Mouse (Mus musculus) midbrain, embryonic 15.5 days (tissue): ENCODE measurements around the gene Mlip. TPM values are rescaled to one million over a fixed set of nuclear protein-coding genes. Genes with fewer than 3 reads are reported as not detected.
"Not testable (repeated sequence)": the region's sequence is repeated elsewhere in the genome, so short reads cannot be mapped to it uniquely, and the experiment has no call there.

ENCODE experiments used
- ATAC-seq: fragments of 200-750 bp; cut with Nextera tagmentation; replicated peaks from 2 replicates; pipeline ENCODE4 v1.8.0; 2017; ENCODE audit warnings: moderate TSS enrichment
- H3K27ac ChIP-seq: fragments of 300-500 bp; sonication (generic); 2 replicates; pipeline ENCODE4 v1.5.1; 2015; ENCODE audit warnings: mild to moderate bottlenecking, inconsistent platforms
- H3K27me3 ChIP-seq: fragments of 300-500 bp; sonication (generic); replicated peaks from 2 replicates; pipeline ENCODE4 v1.6.1; 2015; ENCODE audit warnings: inconsistent platforms
- H3K36me3 ChIP-seq: fragments of 300-500 bp; sonication (generic); replicated peaks from 2 replicates; pipeline ENCODE4 v1.6.1; 2015; ENCODE audit warnings: inconsistent platforms
- H3K4me1 ChIP-seq: fragments of 300-500 bp; sonication (generic); 2 replicates; pipeline ENCODE4 v1.6.1; 2015; ENCODE audit warnings: inconsistent platforms
- H3K4me2 ChIP-seq: fragments of 300-500 bp; sonication (generic); 2 replicates; pipeline ENCODE4 v1.6.1; 2015; ENCODE audit warnings: inconsistent platforms, mild to moderate bottlenecking, moderate library complexity
- H3K4me3 ChIP-seq: fragments of 300-500 bp; sonication (generic); 2 replicates; pipeline ENCODE4 v1.5.1; 2015; ENCODE audit warnings: mild to moderate bottlenecking, inconsistent platforms
- H3K9ac ChIP-seq: fragments of 300-500 bp; sonication (generic); 2 replicates; pipeline ENCODE4 v1.6.1; 2015; ENCODE audit warnings: mild to moderate bottlenecking, inconsistent platforms
- H3K9me3 ChIP-seq: fragments of 300-500 bp; sonication (generic); 2 replicates; pipeline ENCODE4 v1.6.1; 2016; ENCODE audit warnings: inconsistent platforms
- WGBS: fragments of 180-500 bp; shearing (Covaris S2); methylation state at CpG from one replicate; pipeline ENCODE4 v1.1.7; 2015; ENCODE audit warnings: mixed read lengths; 5-methylcytosine and 5-hydroxymethylcytosine counted together
- polyA plus RNA-seq: library from polyadenylated mRNA; unstranded; fragments of >200 nt; fragmentation: Nextera tagmentation; extraction: Ambion mirVana; gene quantifications from 2 replicates; pipeline ENCODE4 v1.2.1, GENCODE M21; 2015

Gene Mlip
- polyA plus RNA-seq, 1 experiment from 2014 or later: 0.56 TPM

- Histone ChIP-seq H3K4me3 (no peak overlapping the region), H3K9ac (no peak overlapping the region), H3K9me3 (no peaks in the 10 kb centered on the region), H3K4me1 (0 out of 2 replicates have a peak, but pooled peaks cover 4% of the 10 kb centered on the region), H3K27ac (no peak overlapping the region), H3K27me3 (no peaks in the 10 kb centered on the region), H3K4me2 (no peak overlapping the region), H3K36me3 (no peaks in the 10 kb centered on the region)
- no peak for ATAC-seq
- 47% methylated on average over 5 of the region's 5 CpGs for WGBS
Observed at GRCm38 (mm10) chr9:77379625-77380024, 26.9 kb upstream of the Mlip start.

- ATAC-seq: no peak
- H3K4me3 ChIP-seq: no peak overlapping the region
- WGBS: 46% methylated on average over 10 of the region's 10 CpGs
Observed at GRCm38 (mm10) chr9:77377696-77378095, 24.9 kb upstream of the Mlip start.

GRCm38 (mm10) chr9:77377082-77377481 is 24.3 kb upstream of the Mlip start:
- 71% methylated on average over 10 of the region's 10 CpGs for WGBS
- no peak for ATAC-seq
- H3K27ac ChIP-seq: no peak overlapping the region

More at GRCm38 (mm10) chr9:77377696-77378095, 24.9 kb upstream of the Mlip start:
- H3K4me2 ChIP-seq: no peak overlapping the region
- 0 out of 2 replicates have a peak, but pooled peaks cover 4% of the 10 kb centered on the region for H3K4me1 ChIP-seq
- H3K27me3 ChIP-seq: no peaks in the 10 kb centered on the region
- no peaks in the 10 kb centered on the region for H3K9me3 ChIP-seq
- H3K9ac ChIP-seq: no peak overlapping the region
- H3K36me3 ChIP-seq: no peaks in the 10 kb centered on the region
- H3K27ac ChIP-seq: no peak overlapping the region

GRCm38 (mm10) chr9:77376561-77376960 is 23.8 kb upstream of the Mlip start:
- Histone ChIP-seq H3K27me3 (no peaks in the 10 kb centered on the region), H3K9me3 (no peaks in the 10 kb centered on the region), H3K27ac (no peak overlapping the region), H3K4me2 (no peak overlapping the region), H3K9ac (no peak overlapping the region), H3K4me1 (0 out of 2 replicates have a peak, but pooled peaks cover 4% of the 10 kb centered on the region), H3K4me3 (no peak overlapping the region), H3K36me3 (no peaks in the 10 kb centered on the region)
- WGBS: 86% methylated on average over 7 of the region's 7 CpGs
- no peak for ATAC-seq

More at GRCm38 (mm10) chr9:77377082-77377481, 24.3 kb upstream of the Mlip start:
- no peak overlapping the region for H3K4me2 ChIP-seq
- 0 out of 2 replicates have a peak, but pooled peaks cover 4% of the 10 kb centered on the region for H3K4me1 ChIP-seq
- no peaks in the 10 kb centered on the region for H3K36me3 ChIP-seq
- H3K4me3 ChIP-seq: no peak overlapping the region
- no peaks in the 10 kb centered on the region for H3K27me3 ChIP-seq
- no peaks in the 10 kb centered on the region for H3K9me3 ChIP-seq
- H3K9ac ChIP-seq: no peak overlapping the region

- H3K27ac ChIP-seq: no peak overlapping the region
- no peaks in the 10 kb centered on the region for H3K4me1 ChIP-seq
- H3K4me3 ChIP-seq: no peak overlapping the region
- H3K36me3 ChIP-seq: no peaks in the 10 kb centered on the region
- H3K9me3 ChIP-seq: no peaks in the 10 kb centered on the region
- no peak for ATAC-seq
- H3K9ac ChIP-seq: no peak overlapping the region
- WGBS: 69% methylated on average over 3 of the region's 3 CpGs
- no peak overlapping the region for H3K4me2 ChIP-seq
- no peaks in the 10 kb centered on the region for H3K27me3 ChIP-seq
Observed at GRCm38 (mm10) chr9:77370706-77371105, 17.9 kb upstream of the Mlip start.

GRCm38 (mm10) chr9:77369262-77369661 is 16.5 kb upstream of the Mlip start:
- Histone ChIP-seq H3K4me2 (no peak overlapping the region), H3K27me3 (no peaks in the 10 kb centered on the region), H3K36me3 (no peaks in the 10 kb centered on the region), H3K9ac (no peak overlapping the region), H3K4me3 (no peak overlapping the region), H3K27ac (no peak overlapping the region), H3K9me3 (no peaks in the 10 kb centered on the region), H3K4me1 (no peaks in the 10 kb centered on the region)
- 72% methylated on average over 9 of the region's 9 CpGs for WGBS
- peak; percentile 50; the same call in 1 of the 2 replicates for ATAC-seq

GRCm38 (mm10) chr9:77364681-77365080 is 11.9 kb upstream of the Mlip start:
- H3K4me2 ChIP-seq: not testable (repeated sequence)

GRCm38 (mm10) chr9:77362906-77363305 is 10.1 kb upstream of the Mlip start:
- Histone ChIP-seq H3K9ac (no peak overlapping the region), H3K36me3 (no peaks in the 10 kb centered on the region), H3K27me3 (no peaks in the 10 kb centered on the region), H3K9me3 (no peaks in the 10 kb centered on the region), H3K27ac (no peak overlapping the region), H3K4me3 (no peak overlapping the region), H3K4me1 (no peaks in the 10 kb centered on the region), H3K4me2 (no peak overlapping the region)
- ATAC-seq: no peak

More at GRCm38 (mm10) chr9:77364681-77365080, 11.9 kb upstream of the Mlip start:
- not testable (repeated sequence) for H3K27ac ChIP-seq, H3K36me3 ChIP-seq, H3K27me3 ChIP-seq, H3K4me1 ChIP-seq, H3K9me3 ChIP-seq, ATAC-seq, H3K9ac ChIP-seq, H3K4me3 ChIP-seq
- WGBS: 61% methylated on average over 9 of the region's 9 CpGs

GRCm38 (mm10) chr9:77360654-77361053 is 7.9 kb upstream of the Mlip start:
- no peak overlapping the region for H3K4me3 ChIP-seq
- no peak for ATAC-seq
- H3K36me3 ChIP-seq: no peaks in the 10 kb centered on the region
- no peaks in the 10 kb centered on the region for H3K9me3 ChIP-seq
- WGBS: 86% methylated on average over 8 of the region's 8 CpGs
- H3K27me3 ChIP-seq: no peaks in the 10 kb centered on the region
- no peaks in the 10 kb centered on the region for H3K4me1 ChIP-seq
- no peak overlapping the region for H3K9ac ChIP-seq
- no peak overlapping the region for H3K4me2 ChIP-seq
- H3K27ac ChIP-seq: no peak overlapping the region

GRCm38 (mm10) chr9:77359278-77359973 is 6.7 kb upstream of the Mlip start:
- Histone ChIP-seq H3K4me3 (no peak overlapping the region), H3K36me3 (no peaks in the 10 kb centered on the region), H3K27me3 (no peaks in the 10 kb centered on the region), H3K4me2 (no peak overlapping the region), H3K9ac (no peak overlapping the region), H3K9me3 (no peaks in the 10 kb centered on the region), H3K4me1 (no peaks in the 10 kb centered on the region), H3K27ac (no peak overlapping the region)
- no peak for ATAC-seq
- 86% methylated on average over 10 of the region's 10 CpGs for WGBS

GRCm38 (mm10) chr9:77353942-77354341 is 1.2 kb upstream of the Mlip start:
- ATAC-seq: no peak
- Histone ChIP-seq H3K36me3 (no peaks in the 10 kb centered on the region), H3K4me3 (no peak overlapping the region), H3K27me3 (no peaks in the 10 kb centered on the region), H3K9ac (no peak overlapping the region), H3K4me2 (no peak overlapping the region), H3K4me1 (no peaks in the 10 kb centered on the region), H3K27ac (no peak overlapping the region), H3K9me3 (no peaks in the 10 kb centered on the region)
- WGBS: 84% methylated on average over 4 of the region's 4 CpGs

GRCm38 (mm10) chr9:77347704-77348103 is 5.1 kb downstream of the Mlip start:
- Histone ChIP-seq H3K4me2 (no peak overlapping the region), H3K27ac (no peak overlapping the region), H3K4me1 (no peaks in the 10 kb centered on the region), H3K36me3 (no peaks in the 10 kb centered on the region), H3K27me3 (no peaks in the 10 kb centered on the region), H3K9me3 (no peaks in the 10 kb centered on the region), H3K4me3 (no peak overlapping the region), H3K9ac (no peak overlapping the region)
- WGBS: 85% methylated on average over 7 of the region's 7 CpGs
- no peak for ATAC-seq

- H3K9me3 ChIP-seq: no peaks in the 10 kb centered on the region
- H3K27me3 ChIP-seq: no peaks in the 10 kb centered on the region
- H3K9ac ChIP-seq: no peak overlapping the region
- H3K4me2 ChIP-seq: no peak overlapping the region
- no peak for ATAC-seq
- H3K4me1 ChIP-seq: peaks cover 13% of the 10 kb centered on the region
- no peak overlapping the region for H3K27ac ChIP-seq
- 82% methylated on average over 7 of the region's 7 CpGs for WGBS
- no peak overlapping the region for H3K4me3 ChIP-seq
- no peaks in the 10 kb centered on the region for H3K36me3 ChIP-seq
Observed at GRCm38 (mm10) chr9:77344318-77344717, 8.5 kb downstream of the Mlip start.
